Mouse (Mus musculus) heart, adult 2 months (tissue): Measurements from ENCODE around the gene Pelp1.

Source experiments
- CTCF ChIP-seq: fragments of 200-600 bp; IDR thresholded peaks from 2 replicates; pipeline ENCODE4 v1.8.1; 2022; ENCODE audit warnings: antibody characterized with exemption, mild to moderate bottlenecking, moderate library complexity
- EP300 ChIP-seq: fragments of 200-500 bp; IDR thresholded peaks from 2 replicates; pipeline ENCODE4 v1.6.1; 2011; ENCODE audit warnings: low read depth, low read length, control low read depth; ENCODE audit not compliant: insufficient read depth
- POLR2A ChIP-seq: fragments of 200-500 bp; IDR thresholded peaks from 2 replicates; pipeline ENCODE4 v1.6.1; 2011; ENCODE audit warnings: mild to moderate bottlenecking, low read depth, low read length, control low read depth; ENCODE audit not compliant: insufficient read depth

- no peak for TF ChIP-seq CTCF
- no peak for TF ChIP-seq POLR2A
- TF ChIP-seq EP300, result no peak
These were observed 58.0 kb downstream of the Pelp1 start, which contains the start of gene Alox15 for GRCm38 (mm10) chr11:70351868-70352267.
